Mouse (Mus musculus) limb, embryonic 13.5 days (tissue): ENCODE results near the gene Fam219a. TPM values are rescaled to one million over a fixed set of nuclear protein-coding genes. Genes with fewer than 3 reads are reported as not detected.

Experiments
- polyA plus RNA-seq: library from polyadenylated mRNA; unstranded; fragments of >200 nt; fragmentation: Nextera tagmentation; extraction: Ambion mirVana; gene quantifications from 2 replicates; pipeline ENCODE4 v1.2.1, GENCODE M21; 2015

The Fam219a gene
- polyA plus RNA-seq, 1 experiment from 2014 or later, result 2.0 TPM

Other genes starting within 250 kb of the Fam219a start
- 54.6 and 54.8 TPM in 2 replicates for gene Ubap1, start 220.5 kb downstream of the Fam219a start, polyA plus RNA-seq
- gene Kif24, start 104.7 kb downstream of the Fam219a start, polyA plus RNA-seq, result 8.8 and 9.6 TPM in 2 replicates
- 46.6 and 47.1 TPM in 2 replicates for gene Nudt2, start 104.4 kb downstream of the Fam219a start, polyA plus RNA-seq
- gene AI464131, start 66.5 kb downstream of the Fam219a start, polyA plus RNA-seq, result 3.8 and 4.1 TPM in 2 replicates
- 1.5 and 1.6 TPM in 2 replicates for gene 1110017D15Rik, start 52.2 kb downstream of the Fam219a start, polyA plus RNA-seq
- 0.46 and 0.47 TPM in 2 replicates for gene Dnaic1, start 237 bp upstream of the Fam219a start, polyA plus RNA-seq
- gene Enho, start 70.8 kb upstream of the Fam219a start, polyA plus RNA-seq, result 12.7 and 13.6 TPM in 2 replicates
- gene Cntfr, start 127.6 kb upstream of the Fam219a start, polyA plus RNA-seq, result 5.1 and 5.5 TPM in 2 replicates
- 405 and 439 TPM in 2 replicates for gene Il11ra1, start 130.5 kb upstream of the Fam219a start, polyA plus RNA-seq
- gene Rpp25l, start 144.0 kb upstream of the Fam219a start, polyA plus RNA-seq, result 74.9 and 76.6 TPM in 2 replicates
- gene Dctn3, start 153.6 kb upstream of the Fam219a start, polyA plus RNA-seq, result 104 and 106 TPM in 2 replicates
- gene Arid3c, start 161.6 kb upstream of the Fam219a start, polyA plus RNA-seq, result 0.14 TPM in 1 of 2 replicates, not detected in the other
- gene Galt, start 185.7 kb upstream of the Fam219a start, polyA plus RNA-seq, result 40.4 and 47.3 TPM in 2 replicates
- 81.8 and 84.6 TPM in 2 replicates for gene Sigmar1, start 186.6 kb upstream of the Fam219a start, polyA plus RNA-seq
- 53.0 and 64.8 TPM in 2 replicates for gene Ccl27a, start 204.7 kb upstream of the Fam219a start, polyA plus RNA-seq